Mouse (Mus musculus) myocyte (in vitro differentiated cells): ENCODE results near the gene Nudt2.

ENCODE experiments used
- CEBPB ChIP-seq: IDR thresholded peaks from 2 replicates; pipeline ENCODE4 v1.6.1; 2011; ENCODE audit warnings: mild to moderate bottlenecking, moderate library complexity; ENCODE audit not compliant: poor library complexity, insufficient read depth, severe bottlenecking
- E2F4 ChIP-seq: IDR thresholded peaks from one replicate; pipeline ENCODE4 v1.6.1; 2011; ENCODE audit warnings: mild to moderate bottlenecking, control low read depth, moderate library complexity; ENCODE audit not compliant: insufficient read depth
- MAX ChIP-seq: IDR thresholded peaks from one replicate; pipeline ENCODE4 v1.6.1; 2011; ENCODE audit warnings: low read depth, mild to moderate bottlenecking, control low read depth
- MYOD1 ChIP-seq, 3 experiments: IDR thresholded peaks; one replicate each; pipeline ENCODE4 v1.6.1; 2011; ENCODE audit warnings: control low read depth in 2 of 3, low read depth in 2 of 3, mild to moderate bottlenecking in 2 of 3, moderate library complexity in 1 of 3; ENCODE audit not compliant: insufficient read length in 2 of 3, control insufficient read depth in 1 of 3
- MYOG ChIP-seq, 3 experiments: IDR thresholded peaks; one replicate each; pipeline ENCODE4 v1.6.1; 2011; ENCODE audit warnings: control low read depth in 2 of 3, low read depth in 2 of 3, mild to moderate bottlenecking in 2 of 3; ENCODE audit not compliant: insufficient read length in 2 of 3, control insufficient read depth in 1 of 3, insufficient read depth in 1 of 3
- POLR2A ChIP-seq: IDR thresholded peaks from one replicate; pipeline ENCODE4 v1.6.1; 2011; ENCODE audit warnings: low read depth, mild to moderate bottlenecking, control low read depth, moderate library complexity; ENCODE audit not compliant: insufficient read length
- SRF ChIP-seq: IDR thresholded peaks from one replicate; pipeline ENCODE4 v1.6.1; 2011; ENCODE audit warnings: low read depth; ENCODE audit not compliant: control insufficient read depth, insufficient read length
- TCF12 ChIP-seq: IDR thresholded peaks from one replicate; pipeline ENCODE4 v1.6.1; 2011; ENCODE audit warnings: mild to moderate bottlenecking, control low read depth; ENCODE audit not compliant: poor library complexity, insufficient read depth, severe bottlenecking
- USF1 ChIP-seq: IDR thresholded peaks from one replicate; pipeline ENCODE4 v1.6.1; 2011; ENCODE audit warnings: low read depth, mild to moderate bottlenecking, control low read depth, moderate library complexity

DNA sequence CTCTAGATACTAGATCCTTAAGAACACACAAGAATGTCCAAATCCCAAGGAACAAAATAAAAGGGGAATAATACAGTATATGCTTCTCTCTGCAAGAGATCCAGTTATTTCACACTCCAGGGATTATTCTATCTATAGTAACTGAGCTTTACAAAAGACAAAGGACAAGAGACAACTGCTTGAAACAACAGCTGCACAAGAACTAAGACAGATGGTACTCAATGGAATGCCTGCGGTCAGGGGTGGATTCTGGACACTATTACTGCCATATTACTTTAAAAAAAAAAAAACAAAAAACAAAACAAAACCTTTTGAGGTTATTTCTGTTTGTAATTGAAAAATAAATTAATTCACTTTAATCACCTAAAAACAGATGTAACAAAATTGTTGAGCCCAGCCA, 4.3 kb upstream of the Nudt2 start:
- TF ChIP-seq TCF12 (peak; percentile 92), SRF (no peak), POLR2A (no peak), E2F4 (no peak), MYOD1 (IDR thresholded peaks at IDR 0.05; ENCODE audit: control insufficient read depth in 1 of 3, insufficient read length in 2 of 3, low read depth in 2 of 3) (peak; percentile 87 to 96 (median 88)), MAX (no peak), USF1 (no peak), CEBPB (no peak), MYOG (IDR thresholded peaks at IDR 0.05; ENCODE audit: control insufficient read depth in 1 of 3, insufficient read depth in 1 of 3, insufficient read length in 2 of 3, low read depth in 2 of 3) (peak in 1 of 3 experiments; percentile 98)
